Mouse (Mus musculus) inflammation-experienced regulatory T-cells (primary cell): ENCODE data around the gene Gm11554. TPM values are rescaled to one million over a fixed set of nuclear protein-coding genes. Genes with fewer than 3 reads are reported as not detected.

Experiments used
- polyA plus RNA-seq, 2 experiments: library from polyadenylated mRNA; unstranded; fragments of 100-300 nt; shearing (Covaris generic); gene quantifications; one replicate each; pipeline ENCODE4 v1.2.1; 2017

Gm11554 gene
- polyA plus RNA-seq: not detected

DNA sequence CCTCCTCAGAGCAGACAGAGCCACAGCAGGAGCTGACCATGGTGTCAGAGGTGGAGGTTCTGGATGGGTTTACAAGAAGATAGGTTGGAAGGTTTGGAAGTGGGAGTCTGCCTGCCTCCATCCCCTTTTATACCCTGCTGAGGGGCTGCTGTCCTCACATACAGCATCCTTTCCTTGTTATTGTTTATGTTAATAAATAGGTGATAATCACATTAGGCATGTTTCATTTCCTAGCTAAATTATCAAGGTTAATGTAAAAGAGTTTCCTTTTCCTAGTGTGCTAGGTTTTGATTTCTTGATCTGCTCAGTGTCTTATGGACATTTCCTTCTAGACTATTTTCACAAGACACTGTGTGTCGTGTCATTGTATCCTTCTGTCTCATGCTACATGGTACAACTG, at the start of gene Gm11554:
TSS of gene Gm11554 (minus strand) at position 101 of the 400 bp plus-strand sequence.

GRCm38 (mm10) chr11:99851508-99851907, 47.3 kb upstream of the Gm11554 start, which contains the start of gene Krtap4-16:
TSS of gene Krtap4-16 (minus strand) at chr11:99851608.

GRCm38 (mm10) chr11:99837966-99838365, 33.7 kb upstream of the Gm11554 start, which contains the start of gene 2300003K06Rik:
TSS of gene 2300003K06Rik (minus strand) at chr11:99838066.

DNA sequence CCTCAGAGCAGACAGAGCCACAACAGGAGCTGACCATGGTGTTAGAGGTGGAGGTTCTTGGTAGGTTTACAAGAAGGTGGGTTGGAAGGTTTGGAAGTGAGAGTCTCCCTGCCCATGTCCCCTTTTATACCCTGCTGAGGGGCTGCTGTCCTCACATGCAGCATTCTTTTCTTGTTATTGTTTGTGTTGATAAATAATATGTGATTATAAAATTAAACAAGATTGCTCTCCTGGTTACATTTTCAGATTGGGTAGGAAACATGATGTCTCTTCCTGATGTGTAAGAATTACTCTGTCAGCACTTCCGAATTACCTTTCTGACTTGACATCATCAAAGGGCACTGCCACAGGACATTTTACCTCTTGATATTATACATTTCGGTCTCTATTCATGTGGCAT, 11.3 kb upstream of the Gm11554 start, which contains the start of gene Gm11564:
TSS of gene Gm11564 (minus strand) at position 101 of the 400 bp plus-strand sequence.

DNA sequence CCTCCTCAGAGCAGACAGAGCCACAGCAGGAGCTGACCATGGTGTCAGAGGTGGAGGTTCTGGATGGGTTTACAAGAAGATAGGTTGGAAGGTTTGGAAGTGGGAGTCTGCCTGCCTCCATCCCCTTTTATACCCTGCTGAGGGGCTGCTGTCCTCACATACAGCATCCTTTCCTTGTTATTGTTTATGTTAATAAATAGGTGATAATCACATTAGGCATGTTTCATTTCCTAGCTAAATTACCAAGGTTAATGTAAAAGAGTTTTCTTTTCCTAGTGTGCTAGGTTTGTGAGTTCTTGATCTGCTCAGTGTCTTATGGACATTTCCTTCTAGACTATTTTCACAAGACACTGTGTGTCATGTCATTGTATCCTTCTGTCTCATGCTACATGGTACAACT, 5.5 kb upstream of the Gm11554 start, which contains the start of gene Krtap4-13:
TSS of gene Krtap4-13 (minus strand) at position 101 of the 400 bp plus-strand sequence.

DNA sequence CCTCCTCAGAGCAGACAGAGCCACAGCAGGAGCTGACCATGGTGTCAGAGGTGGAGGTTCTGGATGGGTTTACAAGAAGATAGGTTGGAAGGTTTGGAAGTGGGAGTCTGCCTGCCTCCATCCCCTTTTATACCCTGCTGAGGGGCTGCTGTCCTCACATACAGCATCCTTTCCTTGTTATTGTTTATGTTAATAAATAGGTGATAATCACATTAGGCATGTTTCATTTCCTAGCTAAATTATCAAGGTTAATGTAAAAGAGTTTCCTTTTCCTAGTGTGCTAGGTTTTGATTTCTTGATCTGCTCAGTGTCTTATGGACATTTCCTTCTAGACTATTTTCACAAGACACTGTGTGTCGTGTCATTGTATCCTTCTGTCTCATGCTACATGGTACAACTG, 5.4 kb downstream of the Gm11554 start, which contains the start of gene Gm11569:
TSS of gene Gm11569 (minus strand) at position 101 of the 400 bp plus-strand sequence.

GRCm38 (mm10) chr11:99793367-99793766, 10.9 kb downstream of the Gm11554 start, which contains the start of gene Gm11596:
TSS of gene Gm11596 (minus strand) at chr11:99793467.

GRCm38 (mm10) chr11:99784900-99785299, 19.3 kb downstream of the Gm11554 start, which contains the start of gene Krtap4-9:
TSS of gene Krtap4-9 (plus strand) at chr11:99785200.

GRCm38 (mm10) chr11:99780604-99781003, 23.6 kb downstream of the Gm11554 start, which contains the start of gene Krtap4-8:
TSS of gene Krtap4-8 (minus strand) at chr11:99780704.

GRCm38 (mm10) chr11:99772813-99773212, 31.4 kb downstream of the Gm11554 start, which contains the start of gene Gm11595:
TSS of gene Gm11595 (minus strand) at chr11:99772913.

Other genes with a start within 250 kb of the Gm11554 start
- 1 to 10 TPM in 1 of 2 experiments, not detected in 1; 3.5 TPM for gene Krtap3-2, start 247.6 kb downstream of the Gm11554 start, polyA plus RNA-seq
- under 1 TPM in 1 of 2 experiments, not detected in 1; 0.60 TPM for gene Gm11939, start 245.0 kb downstream of the Gm11554 start, polyA plus RNA-seq
- gene Krtap3-1, start 237.8 kb downstream of the Gm11554 start, polyA plus RNA-seq: not detected
- gene Krtap1-5, start 223.4 kb downstream of the Gm11554 start, polyA plus RNA-seq: under 1 TPM in 1 of 2 experiments, not detected in 1; 0.55 TPM
- gene Krtap1-4, start 220.8 kb downstream of the Gm11554 start, polyA plus RNA-seq: 1 to 10 TPM in 1 of 2 experiments, under 1 TPM in 1; 0.61 to 1.2 TPM
- gene Krtap1-3, start 213.1 kb downstream of the Gm11554 start, polyA plus RNA-seq: not detected
- under 1 TPM in 1 of 2 experiments, not detected in 1; 0.31 TPM for gene Krtap9-3, start 206.3 kb downstream of the Gm11554 start, polyA plus RNA-seq
- gene Gm11938, start 201.1 kb downstream of the Gm11554 start, polyA plus RNA-seq: not detected
- not detected for gene Gm11937, start 194.3 kb downstream of the Gm11554 start, polyA plus RNA-seq
- not detected for gene Krtap2-4, start 189.6 kb downstream of the Gm11554 start, polyA plus RNA-seq
- not detected for gene Gm11562, start 184.0 kb downstream of the Gm11554 start, polyA plus RNA-seq
- under 1 TPM in 1 of 2 experiments, not detected in 1; 0.20 TPM for gene Krtap4-1, start 176.2 kb downstream of the Gm11554 start, polyA plus RNA-seq
- gene Krtap4-2, start 169.4 kb downstream of the Gm11554 start, polyA plus RNA-seq: not detected
- under 1 TPM in 1 of 2 experiments, not detected in 1; 0.16 TPM for gene Krtap4-7, start 160.4 kb downstream of the Gm11554 start, polyA plus RNA-seq
- not detected for gene Gm11555, start 154.2 kb downstream of the Gm11554 start, polyA plus RNA-seq
- not detected for gene Gm11563, start 145.5 kb downstream of the Gm11554 start, polyA plus RNA-seq
- gene Krtap4-6, start 138.5 kb downstream of the Gm11554 start, polyA plus RNA-seq: not detected
- gene Gm14190, start 113.7 kb downstream of the Gm11554 start, polyA plus RNA-seq: not detected
- gene Gm14180, start 70.2 kb downstream of the Gm11554 start, polyA plus RNA-seq: not detected
- gene Gm11595, start 31.5 kb downstream of the Gm11554 start, polyA plus RNA-seq: not detected
- gene Krtap4-8, start 23.7 kb downstream of the Gm11554 start, polyA plus RNA-seq: under 1 TPM in 1 of 2 experiments, not detected in 1; 0.24 TPM
- under 1 TPM in 1 of 2 experiments, not detected in 1; 0.28 TPM for gene Krtap4-9, start 19.2 kb downstream of the Gm11554 start, polyA plus RNA-seq
- gene Gm11596, start 11.0 kb downstream of the Gm11554 start, polyA plus RNA-seq: not detected
- gene Gm11569, start 5.5 kb downstream of the Gm11554 start, polyA plus RNA-seq: not detected
- gene Krtap4-13, start 5.4 kb upstream of the Gm11554 start, polyA plus RNA-seq: not detected
- gene Gm11564, start 11.2 kb upstream of the Gm11554 start, polyA plus RNA-seq: not detected
- gene 2300003K06Rik, start 33.6 kb upstream of the Gm11554 start, polyA plus RNA-seq: not detected
- gene Krtap4-16, start 47.2 kb upstream of the Gm11554 start, polyA plus RNA-seq: under 1 TPM in 1 of 2 experiments, not detected in 1; 0.60 TPM
- gene Gm11568, start 53.5 kb upstream of the Gm11554 start, polyA plus RNA-seq: not detected
- gene Gm11559, start 60.0 kb upstream of the Gm11554 start, polyA plus RNA-seq: not detected
- gene Krtap9-1, start 68.9 kb upstream of the Gm11554 start, polyA plus RNA-seq: not detected
- gene Gm11567, start 74.7 kb upstream of the Gm11554 start, polyA plus RNA-seq: not detected
- gene Krtap31-1, start 103.5 kb upstream of the Gm11554 start, polyA plus RNA-seq: not detected
- gene Gm11565, start 110.3 kb upstream of the Gm11554 start, polyA plus RNA-seq: not detected
- gene Krtap31-2, start 131.8 kb upstream of the Gm11554 start, polyA plus RNA-seq: not detected
- gene Krtap9-5, start 144.0 kb upstream of the Gm11554 start, polyA plus RNA-seq: not detected
- not detected for gene Krtap29-1, start 174.6 kb upstream of the Gm11554 start, polyA plus RNA-seq
- not detected for gene Krtap16-1, start 182.2 kb upstream of the Gm11554 start, polyA plus RNA-seq
- not detected for gene Krtap17-1, start 189.5 kb upstream of the Gm11554 start, polyA plus RNA-seq
- not detected for gene Krt33a, start 211.8 kb upstream of the Gm11554 start, polyA plus RNA-seq
- gene Krt33b, start 225.4 kb upstream of the Gm11554 start, polyA plus RNA-seq: not detected
- gene Krt34, start 237.1 kb upstream of the Gm11554 start, polyA plus RNA-seq: under 1 TPM in 1 of 2 experiments, not detected in 1; 0.92 TPM
- under 1 TPM; 0.19 to 0.24 TPM for gene Krt31, start 246.1 kb upstream of the Gm11554 start, polyA plus RNA-seq